Mouse (Mus musculus) MEL (cell line): ENCODE data around the gene Col9a1. TPM values are rescaled to one million over a fixed set of nuclear protein-coding genes. Genes with fewer than 3 reads are reported as not detected.

Experiments used
- DNase-seq: peaks from one replicate; pipeline ENCODE4 v3.0.0; 2011; ENCODE audit warnings: low read depth, low spot score
- H3K27ac ChIP-seq: 2 replicates; pipeline ENCODE4 v1.5.1; 2012; ENCODE audit warnings: low read depth, mild to moderate bottlenecking, control low read depth, low read length, moderate library complexity; ENCODE audit not compliant: control insufficient read depth
- H3K27me3 ChIP-seq, 2 experiments: fragments of 150-350 bp in 1 of 2; sonication (generic) in 1 of 2; 2 replicates each; pipeline ENCODE4 v1.6.1; 2012; ENCODE audit warnings: low read length in 2 of 2, mild to moderate bottlenecking in 2 of 2, improper control_type of control experiment in 1 of 2, moderate library complexity in 1 of 2; ENCODE audit not compliant: insufficient read depth in 2 of 2, control insufficient read depth in 1 of 2
- H3K36me3 ChIP-seq, 2 experiments: 2 replicates each; pipeline ENCODE4 v1.6.1; 2012 to 2014; ENCODE audit warnings: low read length in 2 of 2, improper control_type of control experiment in 1 of 2, inconsistent platforms in 1 of 2, mild to moderate bottlenecking in 1 of 2; ENCODE audit not compliant: insufficient read depth in 2 of 2, control insufficient read depth in 1 of 2
- H3K4me1 ChIP-seq, 2 experiments: fragments of 150-350 bp in 1 of 2; sonication (generic) in 1 of 2; 2 replicates each; pipeline ENCODE4 v1.6.1; 2012; ENCODE audit warnings: low read length in 2 of 2, improper control_type of control experiment in 1 of 2, mild to moderate bottlenecking in 1 of 2; ENCODE audit not compliant: insufficient read depth in 2 of 2, control insufficient read depth in 1 of 2
- H3K4me3 ChIP-seq, 2 experiments: fragments of 150-350 bp in 1 of 2; sonication (generic) in 1 of 2; 2 replicates each; pipeline ENCODE4 v1.5.1; 2012; ENCODE audit warnings: low read depth in 2 of 2, low read length in 2 of 2, mild to moderate bottlenecking in 2 of 2, moderate library complexity in 2 of 2, control low read depth in 1 of 2, improper control_type of control experiment in 1 of 2; ENCODE audit not compliant: control insufficient read depth in 1 of 2, insufficient read depth in 1 of 2
- H3K79me2 ChIP-seq: 2 replicates; pipeline ENCODE4 v1.6.1; 2012; ENCODE audit warnings: mild to moderate bottlenecking, low read length, moderate library complexity; ENCODE audit not compliant: control insufficient read depth, poor library complexity, insufficient read depth
- H3K9ac ChIP-seq: 2 replicates; pipeline ENCODE4 v1.6.1; 2012; ENCODE audit warnings: low read depth, mild to moderate bottlenecking, control low read depth, low read length, moderate library complexity; ENCODE audit not compliant: control insufficient read depth, poor library complexity, severe bottlenecking
- H3K9me3 ChIP-seq: fragments of 150-350 bp; sonication (generic); replicated peaks from 2 replicates; pipeline ENCODE4 v1.6.1; 2012; ENCODE audit warnings: mild to moderate bottlenecking, low read length, improper control_type of control experiment, moderate library complexity; ENCODE audit not compliant: insufficient read depth
- BHLHE40 ChIP-seq: IDR thresholded peaks from 2 replicates; pipeline ENCODE4 v1.6.1; 2012; ENCODE audit warnings: low read depth, mild to moderate bottlenecking, inconsistent platforms, low read length, improper control_type of control experiment, borderline replicate concordance
- E2F4 ChIP-seq: IDR thresholded peaks from 2 replicates; pipeline ENCODE4 v1.6.1; 2011; ENCODE audit warnings: low read depth, low read length, improper control_type of control experiment, borderline replicate concordance
- ELF1 ChIP-seq: IDR thresholded peaks from 2 replicates; pipeline ENCODE4 v1.6.1; 2014; ENCODE audit warnings: low read depth, mild to moderate bottlenecking, inconsistent platforms, low read length, improper control_type of control experiment, moderate library complexity
- EP300 ChIP-seq, 2 experiments: IDR thresholded peaks; 2 replicates each; pipeline ENCODE4 v1.6.1; 2011; ENCODE audit warnings: improper control_type of control experiment in 2 of 2, low read length in 2 of 2, low read depth in 1 of 2, mild to moderate bottlenecking in 1 of 2
- GABPA ChIP-seq: IDR thresholded peaks from 2 replicates; pipeline ENCODE4 v1.6.1; 2012; ENCODE audit warnings: low read depth, mild to moderate bottlenecking, inconsistent platforms, low read length, improper control_type of control experiment, moderate library complexity
- GATA1 ChIP-seq: IDR thresholded peaks from 2 replicates; pipeline ENCODE4 v1.6.1; 2011; ENCODE audit warnings: low read depth, low read length, improper control_type of control experiment
- HCFC1 ChIP-seq: IDR thresholded peaks from 2 replicates; pipeline ENCODE4 v1.6.1; 2012; ENCODE audit warnings: low read depth, mild to moderate bottlenecking, inconsistent platforms, low read length, improper control_type of control experiment, moderate library complexity
- MAX ChIP-seq: IDR thresholded peaks from 2 replicates; pipeline ENCODE4 v1.6.1; 2011; ENCODE audit warnings: low read length, improper control_type of control experiment
- MAZ ChIP-seq: IDR thresholded peaks from 2 replicates; pipeline ENCODE4 v1.6.1; 2012; ENCODE audit warnings: low read depth, mild to moderate bottlenecking, inconsistent platforms, low read length, improper control_type of control experiment
- MYC ChIP-seq: IDR thresholded peaks from 2 replicates; pipeline ENCODE4 v1.6.1; 2011; ENCODE audit warnings: low read depth, mild to moderate bottlenecking, low read length, improper control_type of control experiment, moderate library complexity
- NRF1 ChIP-seq: IDR thresholded peaks from 2 replicates; pipeline ENCODE4 v1.6.1; 2014; ENCODE audit warnings: low read depth, mild to moderate bottlenecking, inconsistent platforms, low read length, improper control_type of control experiment, moderate library complexity; ENCODE audit not compliant: poor library complexity, insufficient read depth, severe bottlenecking
- POLR2A ChIP-seq, 2 experiments: IDR thresholded peaks; 2 replicates each; pipeline ENCODE4 v1.6.1; 2011 to 2012; ENCODE audit warnings: low read length in 2 of 2, mild to moderate bottlenecking in 2 of 2, control low read depth in 1 of 2, improper control_type of control experiment in 1 of 2, low read depth in 1 of 2, moderate library complexity in 1 of 2; ENCODE audit not compliant: control insufficient read depth in 1 of 2, insufficient read depth in 1 of 2, poor library complexity in 1 of 2
- POLR2AphosphoS2 ChIP-seq: IDR thresholded peaks from 2 replicates; pipeline ENCODE4 v1.6.1; 2011; ENCODE audit warnings: low read length, improper control_type of control experiment
- RAD21 ChIP-seq: IDR thresholded peaks from 2 replicates; pipeline ENCODE4 v1.6.1; 2011; ENCODE audit warnings: mild to moderate bottlenecking, low read depth, low read length, improper control_type of control experiment
- SIN3A ChIP-seq: IDR thresholded peaks from 2 replicates; pipeline ENCODE4 v1.6.1; 2012; ENCODE audit warnings: low read length, improper control_type of control experiment, inconsistent platforms
- SMC3 ChIP-seq: IDR thresholded peaks from 2 replicates; pipeline ENCODE4 v1.6.1; 2011; ENCODE audit warnings: low read depth, low read length, improper control_type of control experiment
- TAL1 ChIP-seq: IDR thresholded peaks from 2 replicates; pipeline ENCODE4 v1.6.1; 2012; ENCODE audit warnings: mild to moderate bottlenecking, inconsistent platforms, low read length, moderate library complexity, mixed read lengths
- TBP ChIP-seq: IDR thresholded peaks from 2 replicates; pipeline ENCODE4 v1.8.0; 2011; ENCODE audit warnings: low read depth, low read length, improper control_type of control experiment
- USF2 ChIP-seq, 2 experiments: IDR thresholded peaks; 2 replicates each; pipeline ENCODE4 v1.6.1; 2011 to 2012; ENCODE audit warnings: improper control_type of control experiment in 2 of 2, low read length in 2 of 2, borderline replicate concordance in 1 of 2, inconsistent platforms in 1 of 2, low read depth in 1 of 2, mild to moderate bottlenecking in 1 of 2; ENCODE audit not compliant: insufficient read depth in 1 of 2
- ZC3H11A ChIP-seq: IDR thresholded peaks from 2 replicates; pipeline ENCODE4 v1.6.1; 2012; ENCODE audit warnings: low read depth, mild to moderate bottlenecking, inconsistent platforms, low read length, improper control_type of control experiment
- ZMIZ1 ChIP-seq: IDR thresholded peaks from 2 replicates; pipeline ENCODE4 v1.6.1; 2012; ENCODE audit warnings: low read depth, mild to moderate bottlenecking, inconsistent platforms, low read length, improper control_type of control experiment, moderate library complexity
- ZNF384 ChIP-seq: IDR thresholded peaks from 2 replicates; pipeline ENCODE4 v1.6.1; 2012; ENCODE audit warnings: low read depth, mild to moderate bottlenecking, inconsistent platforms, low read length, improper control_type of control experiment
- polyA plus RNA-seq, 2 experiments: library from polyadenylated mRNA; stranded (reverse) in 1 of 2; unstranded in 1 of 2; fragments of >175 nt in 1 of 2; fragments of >200 nt in 1 of 2; gene quantifications; 2 replicates each; pipeline versions ENCODE4 v1.2.1 to v1.2.4; 2012; ENCODE audit warnings: low replicate concordance in 2 of 2, low read depth in 1 of 2; ENCODE audit not compliant: insufficient read length in 2 of 2, insufficient read depth in 1 of 2, missing spikeins in 1 of 2
- total RNA-seq: library from RNA; depleted of rRNA; stranded (reverse); fragments of 300-350 nt; gene quantifications from 2 replicates; pipeline ENCODE4 v1.2.3, GENCODE M21; 2012

Gene Col9a1
- total and polyA plus RNA-seq, 3 experiments = not detected

DNA sequence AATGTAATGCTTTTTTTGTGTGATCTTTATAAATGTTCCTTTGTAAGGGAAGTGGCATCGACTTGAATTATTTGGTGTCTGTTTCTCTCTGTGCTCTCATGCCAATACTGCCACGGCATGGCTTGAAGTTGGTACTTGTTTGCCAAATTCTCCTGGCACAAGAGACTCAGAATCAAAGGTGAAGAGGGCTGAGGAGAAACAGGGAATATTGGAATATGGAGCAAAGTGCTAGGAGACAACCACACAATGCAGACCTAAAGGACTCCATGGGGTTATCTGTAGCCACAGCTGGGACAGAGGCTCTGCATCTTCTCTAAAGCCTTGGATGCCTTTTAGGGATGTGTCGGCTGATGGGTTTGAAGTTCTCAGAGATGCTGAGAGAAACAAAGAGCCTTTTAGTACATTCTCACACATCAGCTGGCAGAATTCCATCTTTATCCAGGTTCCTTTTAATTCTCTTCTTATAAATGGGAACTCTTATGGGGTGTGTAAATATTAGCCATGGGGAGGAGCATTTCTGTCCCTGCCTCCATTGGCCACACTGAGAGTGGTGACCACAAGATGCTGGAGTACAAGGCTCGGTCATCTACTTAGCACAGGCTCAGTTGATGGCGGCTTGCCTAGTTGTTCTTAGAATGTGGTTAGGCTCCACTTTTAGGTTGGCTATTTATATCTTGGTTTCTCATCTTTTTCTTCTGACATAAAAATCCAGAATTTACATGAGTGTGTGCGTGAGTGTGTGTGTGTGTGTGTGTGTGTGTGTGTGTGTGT, 49.7 kb downstream of the Col9a1 start:
- TF ChIP-seq HCFC1 (no peak), MYC (no peak), POLR2AphosphoS2 (no peak), GATA1 (no peak), ZMIZ1 (no peak), ZC3H11A (no peak), SMC3 (no peak), ELF1 (no peak), BHLHE40 (no peak), MAZ (no peak), POLR2A (IDR thresholded peaks at IDR 0.05; ENCODE audit: control insufficient read depth in 1 of 2, insufficient read depth in 1 of 2, low read depth in 1 of 2, low read length in 2 of 2, poor library complexity in 1 of 2) (no peak), RAD21 (no peak)
- H3K4me1 ChIP-seq = no peaks in the 10 kb centered on the region
- H3K9me3 ChIP-seq = no peaks in the 10 kb centered on the region
- no peak overlapping the region for H3K4me3 ChIP-seq
- no peaks in the 10 kb centered on the region for H3K36me3 ChIP-seq
- H3K9ac ChIP-seq = no peak overlapping the region
- no peak overlapping the region for H3K27ac ChIP-seq
- no peaks in the 10 kb centered on the region for H3K79me2 ChIP-seq
- DNase-seq = no peak
- no peaks in the 10 kb centered on the region for H3K27me3 ChIP-seq

DNA sequence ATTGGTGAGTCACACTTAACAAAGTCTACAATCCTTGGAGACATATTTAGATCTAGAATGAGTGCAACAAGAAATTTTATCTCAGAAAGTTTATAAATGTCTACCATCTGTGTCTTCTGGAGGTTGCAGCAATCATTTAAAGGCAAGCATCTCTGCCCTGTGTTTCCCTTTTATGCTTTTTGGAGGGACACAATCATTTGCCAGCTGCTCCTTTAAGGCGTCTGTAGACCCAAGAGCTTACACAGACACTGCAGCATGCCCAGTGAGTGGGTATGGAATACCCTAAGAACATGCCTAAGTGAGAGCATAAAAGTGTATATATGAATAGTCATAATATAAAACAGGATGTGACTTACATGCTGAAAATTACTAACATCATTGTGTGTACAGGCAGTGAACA, 52.1 kb downstream of the Col9a1 start:
- Histone ChIP-seq H3K36me3 (no peaks in the 10 kb centered on the region), H3K4me1 (no peaks in the 10 kb centered on the region), H3K9ac (no peak overlapping the region), H3K9me3 (no peaks in the 10 kb centered on the region), H3K4me3 (no peak overlapping the region), H3K79me2 (no peaks in the 10 kb centered on the region), H3K27ac (no peak overlapping the region), H3K27me3 (no peaks in the 10 kb centered on the region)
- no peak for DNase-seq
- no peak for TF ChIP-seq TAL1
- TF ChIP-seq GABPA = no peak
- TF ChIP-seq NRF1 = no peak
- TF ChIP-seq MAZ = no peak
- TF ChIP-seq E2F4 = no peak
- no peak for TF ChIP-seq ZMIZ1
- TF ChIP-seq GATA1 = no peak
- no peak for TF ChIP-seq ZC3H11A
- no peak for TF ChIP-seq POLR2AphosphoS2
- no peak for TF ChIP-seq SIN3A
- no peak for TF ChIP-seq HCFC1
- no peak for TF ChIP-seq MAX
- no peak for TF ChIP-seq SMC3
- TF ChIP-seq USF2 (IDR thresholded peaks at IDR 0.05; ENCODE audit: borderline replicate concordance in 1 of 2, insufficient read depth in 1 of 2, low read depth in 1 of 2, low read length in 2 of 2) = no peak
- TF ChIP-seq EP300 (IDR thresholded peaks at IDR 0.05; ENCODE audit: low read depth in 1 of 2, low read length in 2 of 2) = no peak
- no peak for TF ChIP-seq ZNF384
- no peak for TF ChIP-seq TBP
